ENCODE assay signal across 21 mouse cellular contexts in genomic region chr13:94094625-94095024, GRCm38 (mm10). TPM values are rescaled to one million over a fixed set of nuclear protein-coding genes. Genes with fewer than 3 reads are reported as not detected.
DNase-seq lines count a peak whose midpoint lies in the region; ATAC-seq and TF ChIP-seq lines count a peak whose summit lies in the region.
"Had no signal": no experiment of that assay in that cellular context is flagged by ENCODE, and none has a peak within 500 bp of the region (broad histone marks: within the 10 kb centered on the region; RNA-seq: fewer than 3 reads in every experiment).

No protein-coding gene starts in this region.

- no peaks in the 10 kb centered on the region for H3K36me3 ChIP-seq in kidney, adult 2 months (ENCODE audit: control insufficient read depth, insufficient read depth, low read length)
- no peaks in the 10 kb centered on the region for H3K36me3 ChIP-seq in kidney, postnatal 0 days (ENCODE audit: insufficient read depth, low read length)
- H3K36me3 ChIP-seq: heart, embryonic 15.5 days; neural tube, embryonic 12.5 days had no signal

- peak; percentile 74 for ATAC-seq in kidney, postnatal 0 days (replicated peaks; ENCODE audit: low FRiP score, low read depth)
- ATAC-seq: forebrain, embryonic 13.5 days; inflammation-experienced regulatory T-cells, adult 6 months had no signal

- peak; percentile 52 for DNase-seq in kidney, adult 2 months
- DNase-seq in kidney, adult 11 months = no peak
- DNase-seq in left cerebral cortex, adult 2 months (ENCODE audit: extremely low spot score in 1 of 2, low spot score in 2 of 2) = no peak
- no peak for DNase-seq in left cerebral cortex, adult 18-20 months (ENCODE audit: low spot score in 2 of 2)
- DNase-seq in kidney, postnatal 0 days (ENCODE audit: low spot score) = no peak
- peak; percentile 64 for DNase-seq in yolk sac, embryonic 10.5 days (ENCODE audit: low spot score)
- no peak for DNase-seq in layer of hippocampus, adult 9-10 months (ENCODE audit: low spot score)
- DNase-seq in left cerebral cortex, postnatal 36 days (ENCODE audit: low spot score in 2 of 2) = no peak
- DNase-seq: adrenal gland, postnatal 10 days; cerebellum, adult 2 months; cerebellum, postnatal 25 days; heart, postnatal 36 days; lung, adult 18-20 months; midbrain, embryonic 14.5 days; right cerebral cortex, postnatal 14 days; thymus, postnatal 36 days had no signal

- no peak for TF ChIP-seq POLR2A in kidney, adult 2 months (IDR thresholded peaks at IDR 0.05; ENCODE audit: low read depth, low read length)

- no peak overlapping the region for H3K4me2 ChIP-seq in kidney, postnatal 0 days (ENCODE audit: low read length)
- H3K4me2 ChIP-seq: forebrain, embryonic 13.5 days; heart, embryonic 15.5 days; hindbrain, embryonic 14.5 days; neural tube, embryonic 12.5 days had no signal

- WGBS in kidney, adult 2 months = 43% methylated on average over 3 of the region's 3 CpGs
- WGBS in kidney, postnatal 0 days = 46% methylated on average over 3 of the region's 3 CpGs

- no peaks in the 10 kb centered on the region for H3K27me3 ChIP-seq in kidney, adult 2 months (replicated peaks; ENCODE audit: control insufficient read depth, insufficient read depth, low read length)
- no peaks in the 10 kb centered on the region for H3K27me3 ChIP-seq in kidney, postnatal 0 days (ENCODE audit: insufficient read depth, low read length)
- H3K27me3 ChIP-seq: forebrain, embryonic 13.5 days; heart, embryonic 15.5 days had no signal

- no peak for TF ChIP-seq CTCF in kidney, adult 2 months (conservative IDR thresholded peaks at IDR 0.05; ENCODE audit: insufficient read depth, insufficient read length, low read depth, low read length)
- no peak for TF ChIP-seq CTCF in left cerebral cortex, adult 2 months (IDR thresholded peaks at IDR 0.05)
- TF ChIP-seq CTCF in kidney, postnatal 0 days (IDR thresholded peaks at IDR 0.05; ENCODE audit: low read depth) = no peak

- peaks cover 22% of the 10 kb centered on the region; the same call in 1 of the 2 replicates for H3K4me1 ChIP-seq in kidney, adult 2 months (ENCODE audit: control insufficient read depth, insufficient read depth, low read length)
- H3K4me1 ChIP-seq in kidney, postnatal 0 days (replicated peaks; ENCODE audit: insufficient read depth, low read length) = peaks cover 45% of the 10 kb centered on the region

- H3K27ac ChIP-seq in kidney, adult 2 months (ENCODE audit: insufficient read depth, low read depth, low read length) = no peak overlapping the region
- peak overlapping the region; percentile 15; the same call in 1 of the 2 replicates for H3K27ac ChIP-seq in left cerebral cortex, adult 2 months
- peak overlapping the region; percentile 74 for H3K27ac ChIP-seq in kidney, postnatal 0 days
- H3K27ac ChIP-seq: forebrain, embryonic 13.5 days; heart, embryonic 15.5 days; hindbrain, embryonic 14.5 days; neural tube, embryonic 12.5 days had no signal

- intact Hi-C loops in left cerebral cortex, adult 2 months (cut with DNase I) = no loop called here
- intact Hi-C loops in left cerebral cortex, postnatal 36 days (cut with DNase I) = no loop called here

- H3K9me3 ChIP-seq in kidney, postnatal 0 days (replicated peaks; ENCODE audit: low read length) = no peaks in the 10 kb centered on the region
- H3K9me3 ChIP-seq: forebrain, embryonic 13.5 days; heart, embryonic 15.5 days; neural tube, embryonic 12.5 days had no signal

- H3K9ac ChIP-seq in kidney, postnatal 0 days (ENCODE audit: low read depth, low read length) = no peak overlapping the region
- H3K9ac ChIP-seq: forebrain, embryonic 13.5 days; heart, embryonic 15.5 days; hindbrain, embryonic 14.5 days; neural tube, embryonic 12.5 days had no signal

- H3K4me3 ChIP-seq in kidney, adult 2 months (ENCODE audit: insufficient read depth, low read depth, low read length) = no peak overlapping the region
- H3K4me3 ChIP-seq in left cerebral cortex, adult 2 months = no peak overlapping the region
- no peak overlapping the region for H3K4me3 ChIP-seq in kidney, postnatal 0 days (replicated peaks; ENCODE audit: low read depth, low read length)
- H3K4me3 ChIP-seq: forebrain, embryonic 13.5 days; heart, embryonic 15.5 days; neural tube, embryonic 12.5 days had no signal

RNA-seq across cellular contexts. Expression of gene Lhfpl2, which starts 37.0 kb away (rescaled TPM):
- 11.3 and 17.9 TPM in 2 replicates for polyA plus RNA-seq in kidney, adult 2 months (2012; rRNA removed)
- 10 to 100 TPM; 12.5 to 15.9 TPM for total RNA-seq in left cerebral cortex, adult 2 months (2021)
- 10 to 100 TPM; 14.3 to 15.8 TPM for total RNA-seq in left cerebral cortex, adult 18-20 months (2021)
- 51.5 and 58.4 TPM in 2 replicates for polyA plus RNA-seq in kidney, postnatal 0 days (2015; fragmentation: Nextera tagmentation; extraction: Ambion mirVana)
- total RNA-seq in left cerebral cortex, postnatal 36 days (2021) = 10 to 100 TPM; 12.3 to 12.4 TPM
- polyA plus RNA-seq: inflammation-experienced regulatory T-cells, adult 6 months had no signal

Comparison
In these comparisons a context has a peak if more than half of its experiments do, and no peak if none do; other contexts are left out.
1. DNase-seq: peak in kidney, adult 2 months (single experiment) and yolk sac, embryonic 10.5 days (single experiment); none in kidney, adult 11 months (single experiment), left cerebral cortex, adult 2 months (0 of 2), left cerebral cortex, adult 18-20 months (0 of 2), kidney, postnatal 0 days (single experiment), layer of hippocampus, adult 9-10 months (single experiment) and left cerebral cortex, postnatal 36 days (0 of 2).